Mouse (Mus musculus) neural tube, embryonic 10.5 days (tissue): ENCODE data around the gene Ass1.
A peak's percentile ranks its signal among the peaks of the same experiment; 100 is the strongest.
"Not testable (repeated sequence)": the region's sequence is repeated elsewhere in the genome, so short reads cannot be mapped to it uniquely, and the experiment has no call there.

Experiments
- DNase-seq: peaks from one replicate; pipeline ENCODE4 v3.0.0-alpha.2; 2017; ENCODE audit warnings: low spot score; ENCODE audit errors: extremely low spot score

Ass1 gene

DNA sequence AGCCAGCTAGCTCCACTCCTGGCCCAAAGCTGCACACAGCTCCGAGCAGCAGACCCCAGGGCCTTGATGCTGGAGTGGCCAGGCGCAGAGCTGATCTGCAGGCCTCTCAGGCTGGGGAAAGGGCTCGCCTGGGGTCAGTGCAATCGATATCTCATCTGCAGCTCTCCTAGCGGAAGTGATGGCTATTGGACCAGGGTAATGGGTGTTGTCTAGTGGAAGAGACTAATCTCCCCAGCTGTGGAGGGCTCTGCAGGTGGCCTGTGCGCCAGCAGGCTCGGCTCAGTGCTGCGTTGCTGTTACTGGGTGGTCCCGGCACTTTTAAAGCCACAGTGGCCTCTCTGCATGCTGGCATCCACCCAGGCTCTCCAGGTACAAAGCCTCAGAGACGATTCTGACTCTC lies 55.8 kb downstream of the Ass1 start:
- DNase-seq = peak; percentile 44

GRCm38 (mm10) chr2:31530201-31530600 lies 60.2 kb downstream of the Ass1 start:
- peak; percentile 32 for DNase-seq

DNA sequence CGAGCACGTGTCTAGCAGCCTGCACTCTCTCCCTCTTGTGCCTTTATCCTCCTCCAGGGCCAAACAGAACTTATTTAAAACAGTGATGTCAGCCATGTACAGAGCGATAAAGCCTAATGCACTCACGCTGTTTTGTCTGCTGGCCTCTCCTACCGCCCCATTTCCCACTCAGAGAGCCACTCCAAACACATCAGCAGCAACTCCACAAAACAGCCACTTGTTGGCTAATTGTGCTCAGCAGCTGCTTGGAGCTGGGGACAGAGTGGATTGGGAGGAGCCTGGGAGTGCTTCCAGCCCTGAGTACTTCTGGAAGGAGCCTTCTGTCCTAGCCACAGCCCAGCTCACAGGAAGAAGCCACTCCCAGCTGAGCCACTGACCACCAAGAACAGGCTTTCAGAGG lies 67.0 kb downstream of the Ass1 start:
- DNase-seq = no peak

GRCm38 (mm10) chr2:31538745-31539144 lies 68.7 kb downstream of the Ass1 start:
- no peak for DNase-seq

DNA sequence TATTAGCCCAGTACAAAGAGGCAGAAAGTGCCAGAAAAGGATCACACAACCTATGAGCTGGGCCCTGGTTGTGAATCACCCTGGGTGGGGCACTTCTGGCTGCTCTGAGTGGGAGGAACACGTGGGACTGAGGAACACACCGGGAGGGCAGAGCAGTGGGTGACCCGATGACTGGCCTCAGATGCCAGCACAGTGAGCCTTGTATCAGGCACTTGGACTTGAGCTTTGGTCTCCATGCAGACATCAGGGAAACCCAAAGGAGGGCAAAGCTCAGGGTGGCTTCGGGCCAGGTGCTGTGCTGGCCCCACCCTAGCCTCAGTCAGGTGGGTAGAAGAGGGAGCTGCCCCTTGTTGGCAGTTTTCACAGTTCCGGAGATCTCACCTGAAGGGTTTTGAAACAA lies 71.6 kb downstream of the Ass1 start:
- no peak for DNase-seq

DNA sequence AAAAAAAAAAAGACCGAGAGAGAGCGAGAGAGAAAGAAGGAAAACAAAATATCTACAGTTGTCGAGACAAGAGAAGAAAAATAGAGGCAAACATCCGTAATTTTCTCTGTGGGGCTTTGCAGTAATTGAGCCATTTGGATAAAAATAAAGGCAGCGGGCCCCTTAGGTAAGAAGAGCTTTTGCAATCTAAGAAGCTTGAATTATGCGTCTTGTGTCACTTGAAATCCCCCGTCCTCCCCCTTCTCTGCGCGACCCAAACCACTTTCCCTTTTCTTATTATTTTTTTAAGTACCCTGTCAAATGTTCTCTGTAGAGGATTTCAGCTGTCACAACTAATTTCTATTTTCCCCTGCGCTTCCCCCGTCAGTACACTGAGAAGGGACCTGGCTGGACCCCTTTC lies 77.7 kb downstream of the Ass1 start:
- DNase-seq = no peak

GRCm38 (mm10) chr2:31550503-31550902 lies 80.5 kb downstream of the Ass1 start:
- no peak for DNase-seq

GRCm38 (mm10) chr2:31551351-31551750 lies 81.3 kb downstream of the Ass1 start:
- not testable (repeated sequence) for DNase-seq

- DNase-seq = no peak
These were observed 82.0 kb downstream of the Ass1 start for GRCm38 (mm10) chr2:31551971-31552370.

DNA sequence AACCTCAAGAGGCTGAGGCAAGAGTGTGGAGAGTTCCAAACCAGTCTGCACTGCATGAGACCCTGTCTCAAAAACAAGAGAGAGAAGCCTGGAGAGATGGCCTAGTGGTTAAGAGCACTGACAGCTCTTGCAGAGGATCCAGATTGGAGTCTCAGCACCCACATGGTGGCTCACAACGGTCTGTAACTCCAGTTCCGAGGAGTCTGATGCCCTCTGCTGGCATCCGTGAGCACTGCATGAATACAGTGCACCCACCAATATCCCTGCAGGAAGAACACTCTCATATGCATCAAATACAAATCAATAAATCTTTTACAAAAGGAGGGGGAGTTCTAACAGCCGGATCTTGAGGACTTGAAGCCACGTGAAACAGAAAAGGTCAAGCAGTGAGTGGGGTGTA lies 84.6 kb downstream of the Ass1 start:
- no peak for DNase-seq
